Mouse (Mus musculus) MEL (cell line): ENCODE measurements around the gene Babam1. TPM values are rescaled to one million over a fixed set of nuclear protein-coding genes. Genes with fewer than 3 reads are reported as not detected.

Experiments
- DNase-seq: peaks from one replicate; pipeline ENCODE4 v3.0.0; 2011; ENCODE audit warnings: low read depth, low spot score
- H3K27ac ChIP-seq: 2 replicates; pipeline ENCODE4 v1.5.1; 2012; ENCODE audit warnings: low read depth, mild to moderate bottlenecking, control low read depth, low read length, moderate library complexity; ENCODE audit not compliant: control insufficient read depth
- H3K27me3 ChIP-seq, 2 experiments: fragments of 150-350 bp in 1 of 2; sonication (generic) in 1 of 2; 2 replicates each; pipeline ENCODE4 v1.6.1; 2012; ENCODE audit warnings: low read length in 2 of 2, mild to moderate bottlenecking in 2 of 2, improper control_type of control experiment in 1 of 2, moderate library complexity in 1 of 2; ENCODE audit not compliant: insufficient read depth in 2 of 2, control insufficient read depth in 1 of 2
- H3K36me3 ChIP-seq, 2 experiments: 2 replicates each; pipeline ENCODE4 v1.6.1; 2012 to 2014; ENCODE audit warnings: low read length in 2 of 2, improper control_type of control experiment in 1 of 2, inconsistent platforms in 1 of 2, mild to moderate bottlenecking in 1 of 2; ENCODE audit not compliant: insufficient read depth in 2 of 2, control insufficient read depth in 1 of 2
- H3K4me1 ChIP-seq, 2 experiments: fragments of 150-350 bp in 1 of 2; sonication (generic) in 1 of 2; 2 replicates each; pipeline ENCODE4 v1.6.1; 2012; ENCODE audit warnings: low read length in 2 of 2, improper control_type of control experiment in 1 of 2, mild to moderate bottlenecking in 1 of 2; ENCODE audit not compliant: insufficient read depth in 2 of 2, control insufficient read depth in 1 of 2
- H3K4me3 ChIP-seq, 2 experiments: fragments of 150-350 bp in 1 of 2; sonication (generic) in 1 of 2; 2 replicates each; pipeline ENCODE4 v1.5.1; 2012; ENCODE audit warnings: low read depth in 2 of 2, low read length in 2 of 2, mild to moderate bottlenecking in 2 of 2, moderate library complexity in 2 of 2, control low read depth in 1 of 2, improper control_type of control experiment in 1 of 2; ENCODE audit not compliant: control insufficient read depth in 1 of 2, insufficient read depth in 1 of 2
- H3K79me2 ChIP-seq: 2 replicates; pipeline ENCODE4 v1.6.1; 2012; ENCODE audit warnings: mild to moderate bottlenecking, low read length, moderate library complexity; ENCODE audit not compliant: control insufficient read depth, poor library complexity, insufficient read depth
- H3K9ac ChIP-seq: 2 replicates; pipeline ENCODE4 v1.6.1; 2012; ENCODE audit warnings: low read depth, mild to moderate bottlenecking, control low read depth, low read length, moderate library complexity; ENCODE audit not compliant: control insufficient read depth, poor library complexity, severe bottlenecking
- H3K9me3 ChIP-seq: fragments of 150-350 bp; sonication (generic); replicated peaks from 2 replicates; pipeline ENCODE4 v1.6.1; 2012; ENCODE audit warnings: mild to moderate bottlenecking, low read length, improper control_type of control experiment, moderate library complexity; ENCODE audit not compliant: insufficient read depth
- E2F4 ChIP-seq: IDR thresholded peaks from 2 replicates; pipeline ENCODE4 v1.6.1; 2011; ENCODE audit warnings: low read depth, low read length, improper control_type of control experiment, borderline replicate concordance
- GABPA ChIP-seq: IDR thresholded peaks from 2 replicates; pipeline ENCODE4 v1.6.1; 2012; ENCODE audit warnings: low read depth, mild to moderate bottlenecking, inconsistent platforms, low read length, improper control_type of control experiment, moderate library complexity
- JUND ChIP-seq: IDR thresholded peaks from 2 replicates; pipeline ENCODE4 v1.6.1; 2011; ENCODE audit warnings: low read depth, mild to moderate bottlenecking, improper control_type of control experiment, low read length
- KAT2A ChIP-seq: conservative IDR thresholded peaks from 2 replicates; pipeline ENCODE4 v1.6.1; 2012; ENCODE audit warnings: low read depth, low read length, improper control_type of control experiment, inconsistent platforms
- MAX ChIP-seq: IDR thresholded peaks from 2 replicates; pipeline ENCODE4 v1.6.1; 2011; ENCODE audit warnings: low read length, improper control_type of control experiment
- MAZ ChIP-seq: IDR thresholded peaks from 2 replicates; pipeline ENCODE4 v1.6.1; 2012; ENCODE audit warnings: low read depth, mild to moderate bottlenecking, inconsistent platforms, low read length, improper control_type of control experiment
- MEF2A ChIP-seq: IDR thresholded peaks from 2 replicates; pipeline ENCODE4 v1.6.1; 2014; ENCODE audit warnings: low read depth, mild to moderate bottlenecking, inconsistent platforms, low read length, improper control_type of control experiment; ENCODE audit not compliant: poor library complexity, insufficient replicate concordance, severe bottlenecking; ENCODE audit errors: extremely low read depth
- MXI1 ChIP-seq: IDR thresholded peaks from 2 replicates; pipeline ENCODE4 v1.6.1; 2011; ENCODE audit warnings: mild to moderate bottlenecking, low read depth, low read length, improper control_type of control experiment
- RAD21 ChIP-seq: IDR thresholded peaks from 2 replicates; pipeline ENCODE4 v1.6.1; 2011; ENCODE audit warnings: mild to moderate bottlenecking, low read depth, low read length, improper control_type of control experiment
- TBP ChIP-seq: IDR thresholded peaks from 2 replicates; pipeline ENCODE4 v1.8.0; 2011; ENCODE audit warnings: low read depth, low read length, improper control_type of control experiment
- TCF12 ChIP-seq: IDR thresholded peaks from 2 replicates; pipeline ENCODE4 v1.6.1; 2014; ENCODE audit warnings: low read depth, mild to moderate bottlenecking, inconsistent platforms, low read length, improper control_type of control experiment, moderate library complexity
- UBTF ChIP-seq: IDR thresholded peaks from 2 replicates; pipeline ENCODE4 v1.6.1; 2012; ENCODE audit warnings: low read depth, mild to moderate bottlenecking, inconsistent platforms, low read length, improper control_type of control experiment, moderate library complexity, borderline replicate concordance; ENCODE audit not compliant: insufficient read depth
- ZKSCAN1 ChIP-seq: IDR thresholded peaks from 2 replicates; pipeline ENCODE4 v1.6.1; 2012; ENCODE audit warnings: low read depth, mild to moderate bottlenecking, inconsistent platforms, low read length, improper control_type of control experiment, moderate library complexity
- ZMIZ1 ChIP-seq: IDR thresholded peaks from 2 replicates; pipeline ENCODE4 v1.6.1; 2012; ENCODE audit warnings: low read depth, mild to moderate bottlenecking, inconsistent platforms, low read length, improper control_type of control experiment, moderate library complexity
- polyA plus RNA-seq, 2 experiments: library from polyadenylated mRNA; stranded (reverse) in 1 of 2; unstranded in 1 of 2; fragments of >175 nt in 1 of 2; fragments of >200 nt in 1 of 2; gene quantifications; 2 replicates each; pipeline versions ENCODE4 v1.2.1 to v1.2.4; 2012; ENCODE audit warnings: low replicate concordance in 2 of 2, low read depth in 1 of 2; ENCODE audit not compliant: insufficient read length in 2 of 2, insufficient read depth in 1 of 2, missing spikeins in 1 of 2
- total RNA-seq: library from RNA; depleted of rRNA; stranded (reverse); fragments of 300-350 nt; gene quantifications from 2 replicates; pipeline ENCODE4 v1.2.3, GENCODE M21; 2012

Babam1 gene
- total and polyA plus RNA-seq, 3 experiments = 54.5 to 132 TPM; not detected in 1

GRCm38 (mm10) chr8:71374616-71375206, 21.9 kb upstream of the Babam1 start:
- H3K27ac ChIP-seq = no peak overlapping the region
- H3K36me3 ChIP-seq = no peaks in the 10 kb centered on the region
- DNase-seq = no peak
- TF ChIP-seq UBTF (no peak), TCF12 (no peak)
- no peaks in the 10 kb centered on the region; the same call in 1 of the 2 replicates for H3K79me2 ChIP-seq
- peaks cover 0 to 3% of the 10 kb centered on the region in 2 experiments; a peak in 1 of 4 replicates for H3K4me1 ChIP-seq
- no peak overlapping the region for H3K9ac ChIP-seq
- H3K9me3 ChIP-seq = no peaks in the 10 kb centered on the region
- no peaks in the 10 kb centered on the region for H3K27me3 ChIP-seq
- no peak overlapping the region for H3K4me3 ChIP-seq

GRCm38 (mm10) chr8:71375581-71376422, 20.9 kb upstream of the Babam1 start:
- Histone ChIP-seq H3K4me3 (no peak overlapping the region), H3K4me1 (peaks cover 0 to 6% of the 10 kb centered on the region in 2 experiments; a peak in 2 of 4 replicates), H3K9ac (no peak overlapping the region), H3K27me3 (no peaks in the 10 kb centered on the region), H3K27ac (no peak overlapping the region), H3K9me3 (no peaks in the 10 kb centered on the region), H3K36me3 (no peaks in the 10 kb centered on the region), H3K79me2 (peaks cover 2% of the 10 kb centered on the region)
- no peak for DNase-seq
- TF ChIP-seq ZMIZ1 (no peak), GABPA (no peak), KAT2A (no peak), UBTF (no peak), MAZ (no peak), RAD21 (no peak), TBP (no peak), MAX (no peak), E2F4 (no peak), MXI1 (no peak), MEF2A (no peak), JUND (no peak), ZKSCAN1 (no peak)
